Mouse (Mus musculus): ENCODE data around the gene Gtpbp1. TPM values are rescaled to one million over a fixed set of nuclear protein-coding genes. Genes with fewer than 3 reads are reported as not detected.

Gtpbp1 gene
- polyA plus RNA-seq, 1 experiment: 42.7 TPM

DNA sequence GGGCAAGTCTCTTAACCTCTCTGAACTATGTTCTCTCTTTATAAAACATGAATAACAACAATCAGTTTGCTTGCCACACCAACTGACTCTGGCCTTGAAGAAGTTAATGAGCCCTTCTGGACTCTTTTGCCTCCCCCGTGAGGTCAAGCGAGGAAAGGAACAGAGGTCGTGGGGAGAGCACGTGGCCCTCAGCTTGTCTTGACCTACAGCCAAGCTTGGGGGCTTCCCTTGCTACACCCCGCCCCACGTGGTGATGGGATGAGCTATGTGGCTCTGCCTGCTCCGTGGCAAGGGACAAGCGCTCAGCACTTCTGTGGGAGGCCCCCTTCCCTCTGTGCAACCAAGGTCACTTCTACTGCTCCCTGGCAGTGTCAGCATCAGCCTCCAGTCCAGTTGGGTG, 54.1 kb downstream of the Gtpbp1 start:
- Histone ChIP-seq H3K4me3 (ENCODE audit: control insufficient read depth, low read depth, low read length) (no peak overlapping the region), H3K27ac (ENCODE audit: control insufficient read depth, insufficient read depth, low read depth, low read length) (peak overlapping the region; percentile 16; the same call in 1 of the 2 replicates), H3K36me3 (ENCODE audit: control insufficient read depth, insufficient read depth, low read length) (no peaks in the 10 kb centered on the region), H3K4me1 (ENCODE audit: control insufficient read depth, insufficient read depth, low read length) (peaks cover 20% of the 10 kb centered on the region), H3K27me3 (ENCODE audit: control insufficient read depth, insufficient read depth, low read length) (no peaks in the 10 kb centered on the region)
- TF ChIP-seq POLR2A (IDR thresholded peaks at IDR 0.05; ENCODE audit: control insufficient read depth, low read depth, low read length): no peak

GRCm38 (mm10) chr15:79745312-79745711, 54.7 kb downstream of the Gtpbp1 start:
- Histone ChIP-seq H3K27me3 (ENCODE audit: control insufficient read depth, insufficient read depth, low read length) (no peaks in the 10 kb centered on the region), H3K4me1 (ENCODE audit: control insufficient read depth, insufficient read depth, low read length) (peaks cover 20% of the 10 kb centered on the region), H3K36me3 (ENCODE audit: control insufficient read depth, insufficient read depth, low read length) (no peaks in the 10 kb centered on the region), H3K4me3 (ENCODE audit: control insufficient read depth, low read depth, low read length) (no peak overlapping the region), H3K27ac (ENCODE audit: control insufficient read depth, insufficient read depth, low read depth, low read length) (no peak overlapping the region)
- TF ChIP-seq CTCF (IDR thresholded peaks at IDR 0.05; ENCODE audit: control insufficient read depth, insufficient read depth, insufficient replicate concordance, low read depth, low read length): no peak

- no peak overlapping the region for H3K27ac ChIP-seq (ENCODE audit: control insufficient read depth, insufficient read depth, low read depth, low read length)
- no peaks in the 10 kb centered on the region for H3K27me3 ChIP-seq (ENCODE audit: control insufficient read depth, insufficient read depth, low read length)
- H3K36me3 ChIP-seq (ENCODE audit: control insufficient read depth, insufficient read depth, low read length): no peaks in the 10 kb centered on the region
- H3K4me3 ChIP-seq (ENCODE audit: control insufficient read depth, low read depth, low read length): no peak overlapping the region
- H3K4me1 ChIP-seq (ENCODE audit: control insufficient read depth, insufficient read depth, low read length): peaks cover 20% of the 10 kb centered on the region
- no peak for TF ChIP-seq CTCF (IDR thresholded peaks at IDR 0.05; ENCODE audit: control insufficient read depth, insufficient read depth, insufficient replicate concordance, low read depth, low read length)
- TF ChIP-seq POLR2A (IDR thresholded peaks at IDR 0.05; ENCODE audit: control insufficient read depth, low read depth, low read length): no peak
Observed at GRCm38 (mm10) chr15:79745883-79746282, 55.2 kb downstream of the Gtpbp1 start.

DNA sequence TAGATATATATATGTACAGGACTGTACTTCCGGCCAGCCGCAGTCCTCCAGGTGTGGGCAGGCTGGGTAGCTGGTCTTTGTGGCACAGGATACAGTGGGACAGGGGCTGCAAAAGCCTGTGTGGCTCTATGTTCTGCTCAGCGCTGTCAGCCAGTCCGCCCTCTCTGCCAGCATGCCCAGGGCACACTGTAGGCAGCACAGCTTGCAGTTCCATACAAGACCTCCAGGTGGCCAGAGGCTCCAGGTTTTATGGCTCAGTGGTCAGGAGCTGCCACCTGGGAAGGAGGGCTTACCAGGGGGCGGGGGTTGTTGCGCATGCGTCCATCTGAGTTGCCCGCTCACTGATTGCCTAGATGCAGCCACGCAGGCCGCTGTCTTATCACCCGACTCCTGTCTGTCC, 57.4 kb downstream of the Gtpbp1 start:
- TF ChIP-seq CTCF (IDR thresholded peaks at IDR 0.05; ENCODE audit: control insufficient read depth, insufficient read depth, insufficient replicate concordance, low read depth, low read length): peak; percentile 50; the same call in 1 of the 2 replicates
- no peak for TF ChIP-seq POLR2A (IDR thresholded peaks at IDR 0.05; ENCODE audit: control insufficient read depth, low read depth, low read length)
- Histone ChIP-seq H3K27ac (ENCODE audit: control insufficient read depth, insufficient read depth, low read depth, low read length) (no peak overlapping the region), H3K4me3 (ENCODE audit: control insufficient read depth, low read depth, low read length) (no peak overlapping the region), H3K4me1 (ENCODE audit: control insufficient read depth, insufficient read depth, low read length) (peaks cover 6% of the 10 kb centered on the region), H3K27me3 (ENCODE audit: control insufficient read depth, insufficient read depth, low read length) (no peaks in the 10 kb centered on the region), H3K36me3 (ENCODE audit: control insufficient read depth, insufficient read depth, low read length) (no peaks in the 10 kb centered on the region)

GRCm38 (mm10) chr15:79749162-79749561, 58.5 kb downstream of the Gtpbp1 start:
- Histone ChIP-seq H3K27me3 (ENCODE audit: control insufficient read depth, insufficient read depth, low read length) (no peaks in the 10 kb centered on the region), H3K4me3 (ENCODE audit: control insufficient read depth, low read depth, low read length) (no peak overlapping the region), H3K4me1 (ENCODE audit: control insufficient read depth, insufficient read depth, low read length) (peaks cover 2% of the 10 kb centered on the region), H3K36me3 (ENCODE audit: control insufficient read depth, insufficient read depth, low read length) (no peaks in the 10 kb centered on the region), H3K27ac (ENCODE audit: control insufficient read depth, insufficient read depth, low read depth, low read length) (no peak overlapping the region)
- TF ChIP-seq CTCF (IDR thresholded peaks at IDR 0.05; ENCODE audit: control insufficient read depth, insufficient read depth, insufficient replicate concordance, low read depth, low read length): no peak
- TF ChIP-seq POLR2A (IDR thresholded peaks at IDR 0.05; ENCODE audit: control insufficient read depth, low read depth, low read length): no peak

- TF ChIP-seq POLR2A (IDR thresholded peaks at IDR 0.05; ENCODE audit: control insufficient read depth, low read depth, low read length): no peak
- TF ChIP-seq CTCF (IDR thresholded peaks at IDR 0.05; ENCODE audit: control insufficient read depth, insufficient read depth, insufficient replicate concordance, low read depth, low read length): no peak
- no peaks in the 10 kb centered on the region for H3K27me3 ChIP-seq (ENCODE audit: control insufficient read depth, insufficient read depth, low read length)
- H3K27ac ChIP-seq (ENCODE audit: control insufficient read depth, insufficient read depth, low read depth, low read length): no peak overlapping the region
- no peaks in the 10 kb centered on the region for H3K4me1 ChIP-seq (ENCODE audit: control insufficient read depth, insufficient read depth, low read length)
- H3K4me3 ChIP-seq (ENCODE audit: control insufficient read depth, low read depth, low read length): no peak overlapping the region
- no peaks in the 10 kb centered on the region for H3K36me3 ChIP-seq (ENCODE audit: control insufficient read depth, insufficient read depth, low read length)
Observed at GRCm38 (mm10) chr15:79750266-79750665, 59.6 kb downstream of the Gtpbp1 start.

- H3K4me1 ChIP-seq (ENCODE audit: control insufficient read depth, insufficient read depth, low read length): no peaks in the 10 kb centered on the region
- H3K27me3 ChIP-seq (ENCODE audit: control insufficient read depth, insufficient read depth, low read length): no peaks in the 10 kb centered on the region
- H3K4me3 ChIP-seq (ENCODE audit: control insufficient read depth, low read depth, low read length): no peak overlapping the region
- no peaks in the 10 kb centered on the region for H3K36me3 ChIP-seq (ENCODE audit: control insufficient read depth, insufficient read depth, low read length)
- H3K27ac ChIP-seq (ENCODE audit: control insufficient read depth, insufficient read depth, low read depth, low read length): no peak overlapping the region
- TF ChIP-seq POLR2A (IDR thresholded peaks at IDR 0.05; ENCODE audit: control insufficient read depth, low read depth, low read length): no peak
- TF ChIP-seq CTCF (IDR thresholded peaks at IDR 0.05; ENCODE audit: control insufficient read depth, insufficient read depth, insufficient replicate concordance, low read depth, low read length): no peak
Observed at GRCm38 (mm10) chr15:79751772-79752171, 61.1 kb downstream of the Gtpbp1 start.

GRCm38 (mm10) chr15:79752742-79753419, 62.2 kb downstream of the Gtpbp1 start:
- H3K36me3 ChIP-seq (ENCODE audit: control insufficient read depth, insufficient read depth, low read length): no peaks in the 10 kb centered on the region
- peak; percentile 95 for TF ChIP-seq CTCF (IDR thresholded peaks at IDR 0.05; ENCODE audit: control insufficient read depth, insufficient read depth, insufficient replicate concordance, low read depth, low read length)
- no peak for TF ChIP-seq POLR2A (IDR thresholded peaks at IDR 0.05; ENCODE audit: control insufficient read depth, low read depth, low read length)
- H3K27me3 ChIP-seq (ENCODE audit: control insufficient read depth, insufficient read depth, low read length): no peaks in the 10 kb centered on the region
- H3K27ac ChIP-seq (ENCODE audit: control insufficient read depth, insufficient read depth, low read depth, low read length): no peak overlapping the region
- H3K4me1 ChIP-seq (ENCODE audit: control insufficient read depth, insufficient read depth, low read length): no peaks in the 10 kb centered on the region
- no peak overlapping the region for H3K4me3 ChIP-seq (ENCODE audit: control insufficient read depth, low read depth, low read length)
